Mouse (Mus musculus) CH12.LX (cell line): ENCODE measurements around the gene Mcoln1. TPM values are rescaled to one million over a fixed set of nuclear protein-coding genes. Genes with fewer than 3 reads are reported as not detected.
A peak's percentile ranks its signal among the peaks of the same experiment; 100 is the strongest.

ENCODE experiments used
- DNase-seq: peaks from one replicate; pipeline ENCODE4 v3.0.0-alpha.2; 2013; ENCODE audit errors: extremely low read depth
- H3K27ac ChIP-seq: 2 replicates; pipeline ENCODE4 v1.5.1; 2012; ENCODE audit warnings: low read depth, mild to moderate bottlenecking, control low read depth, moderate library complexity; ENCODE audit not compliant: insufficient read depth
- H3K27me3 ChIP-seq: replicated peaks from 2 replicates; pipeline ENCODE3; 2012; ENCODE audit warnings: inconsistent platforms
- H3K36me3 ChIP-seq, 2 experiments: replicated peaks in 1 of 2; 2 replicates each; pipeline versions ENCODE3 to v1.6.1; 2012; ENCODE audit warnings: inconsistent platforms in 1 of 2, low read length in 1 of 2, mild to moderate bottlenecking in 1 of 2, mixed read lengths in 1 of 2, moderate library complexity in 1 of 2; ENCODE audit not compliant: control insufficient read depth in 1 of 2, insufficient read depth in 1 of 2
- H3K4me1 ChIP-seq, 2 experiments: 2 replicates each; pipeline ENCODE4 v1.6.1; 2012; ENCODE audit warnings: inconsistent platforms in 1 of 2, moderate library complexity in 1 of 2; ENCODE audit not compliant: insufficient read depth in 2 of 2, control insufficient read depth in 1 of 2
- H3K4me2 ChIP-seq: 2 replicates; pipeline ENCODE4 v1.6.1; 2012; ENCODE audit warnings: low read depth, mild to moderate bottlenecking, control low read depth; ENCODE audit not compliant: poor library complexity, insufficient read depth, severe bottlenecking
- H3K4me3 ChIP-seq, 3 experiments: fragments of 150-350 bp in 1 of 3; sonication (generic) in 1 of 3; replicated peaks in 1 of 3; 2 replicates each; pipeline versions ENCODE3 to v1.5.1; 2011 to 2012; ENCODE audit warnings: low read depth in 2 of 3, low read length in 2 of 3, mild to moderate bottlenecking in 2 of 3, moderate library complexity in 2 of 3, control low read depth in 1 of 3, improper control_type of control experiment in 1 of 3, inconsistent platforms in 1 of 3, mixed read lengths in 1 of 3; ENCODE audit not compliant: poor library complexity in 1 of 3
- H3K79me2 ChIP-seq: replicated peaks from 2 replicates; pipeline ENCODE4 v1.6.1; 2012; ENCODE audit warnings: mild to moderate bottlenecking, moderate library complexity; ENCODE audit not compliant: control insufficient read depth, poor library complexity, insufficient read depth, severe bottlenecking; ENCODE audit errors: extremely low read depth
- H3K9ac ChIP-seq: 2 replicates; pipeline ENCODE4 v1.6.1; 2012; ENCODE audit warnings: low read depth, mild to moderate bottlenecking, control low read depth, moderate library complexity; ENCODE audit not compliant: insufficient read depth
- H3K9me3 ChIP-seq: replicated peaks from 2 replicates; pipeline ENCODE3; 2012; ENCODE audit warnings: low read length, inconsistent platforms, mixed read lengths
- CHD1 ChIP-seq: IDR thresholded peaks from 2 replicates; pipeline ENCODE4 v1.6.1; 2012; ENCODE audit warnings: low read depth, low read length, improper control_type of control experiment, inconsistent platforms
- CHD2 ChIP-seq: IDR thresholded peaks from 2 replicates; pipeline ENCODE4 v1.6.1; 2011; ENCODE audit warnings: low read length, improper control_type of control experiment
- CTCF ChIP-seq, 2 experiments: IDR thresholded peaks in 1 of 2; conservative IDR thresholded peaks in 1 of 2; 2 replicates each; pipeline ENCODE4 v1.5.1; 2011 to 2012; ENCODE audit warnings: low read depth in 2 of 2, low read length in 2 of 2, improper control_type of control experiment in 1 of 2, inconsistent platforms in 1 of 2, mild to moderate bottlenecking in 1 of 2, moderate library complexity in 1 of 2
- GABPA ChIP-seq: IDR thresholded peaks from 2 replicates; pipeline ENCODE4 v1.6.1; 2012; ENCODE audit warnings: low read depth, low read length, improper control_type of control experiment, inconsistent platforms; ENCODE audit not compliant: insufficient replicate concordance
- JUN ChIP-seq: IDR thresholded peaks from 2 replicates; pipeline ENCODE4 v1.6.1; 2011; ENCODE audit warnings: low read depth, mild to moderate bottlenecking, low read length, improper control_type of control experiment, moderate library complexity; ENCODE audit not compliant: insufficient read depth
- JUND ChIP-seq: conservative IDR thresholded peaks from 2 replicates; pipeline ENCODE4 v1.6.1; 2011; ENCODE audit warnings: low read depth, low read length, improper control_type of control experiment
- MAX ChIP-seq: IDR thresholded peaks from 2 replicates; pipeline ENCODE4 v1.6.1; 2011; ENCODE audit warnings: low read length, improper control_type of control experiment
- MAZ ChIP-seq: IDR thresholded peaks from 2 replicates; pipeline ENCODE4 v1.6.1; 2012; ENCODE audit warnings: low read depth, mild to moderate bottlenecking, inconsistent platforms, low read length, improper control_type of control experiment, moderate library complexity
- NELFE ChIP-seq: IDR thresholded peaks from 2 replicates; pipeline ENCODE4 v1.6.1; 2011; ENCODE audit warnings: low read depth, low read length, improper control_type of control experiment
- PAX5 ChIP-seq: IDR thresholded peaks from 2 replicates; pipeline ENCODE4 v1.6.1; 2012; ENCODE audit warnings: low read length, inconsistent platforms, mixed read lengths
- POLR2A ChIP-seq: IDR thresholded peaks from 2 replicates; pipeline ENCODE4 v1.6.1; 2011; ENCODE audit warnings: low read depth, mild to moderate bottlenecking, improper control_type of control experiment, low read length
- RAD21 ChIP-seq: IDR thresholded peaks from 2 replicates; pipeline ENCODE4 v1.6.1; 2011; ENCODE audit warnings: low read depth, mild to moderate bottlenecking, low read length, improper control_type of control experiment, moderate library complexity
- SIN3A ChIP-seq: IDR thresholded peaks from 2 replicates; pipeline ENCODE4 v1.6.1; 2012; ENCODE audit warnings: low read length, improper control_type of control experiment, inconsistent platforms
- SMC3 ChIP-seq: IDR thresholded peaks from 2 replicates; pipeline ENCODE4 v1.6.1; 2011; ENCODE audit warnings: low read depth, low read length, improper control_type of control experiment
- TBP ChIP-seq: conservative IDR thresholded peaks from 2 replicates; pipeline ENCODE4 v1.6.1; 2011; ENCODE audit warnings: low read depth, low read length, improper control_type of control experiment
- TCF12 ChIP-seq: IDR thresholded peaks from 2 replicates; pipeline ENCODE4 v1.6.1; 2014; ENCODE audit warnings: low read depth, mild to moderate bottlenecking, inconsistent platforms, low read length, improper control_type of control experiment
- USF1 ChIP-seq: IDR thresholded peaks from 2 replicates; pipeline ENCODE4 v1.6.1; 2014; ENCODE audit warnings: low read depth, mild to moderate bottlenecking, inconsistent platforms, low read length, improper control_type of control experiment
- USF2 ChIP-seq: conservative IDR thresholded peaks from 2 replicates; pipeline ENCODE4 v1.6.1; 2011; ENCODE audit warnings: low read depth, low read length, improper control_type of control experiment
- ZKSCAN1 ChIP-seq: IDR thresholded peaks from 2 replicates; pipeline ENCODE4 v1.6.1; 2012; ENCODE audit warnings: low read depth, inconsistent platforms, low read length, improper control_type of control experiment, borderline replicate concordance
- ZMIZ1 ChIP-seq: IDR thresholded peaks from 2 replicates; pipeline ENCODE4 v1.6.1; 2012; ENCODE audit warnings: low read depth, mild to moderate bottlenecking, inconsistent platforms, low read length, improper control_type of control experiment
- dilution Hi-C: fragments of 300-500 bp; cut with MboI; formaldehyde crosslinking; loops from 2 replicates; pipeline ENCODE4 v1.14.3; 2020; ENCODE audit warnings: low sequenced_read_pairs; ENCODE audit not compliant: extremely low pct_unique_long_range_greater_than_20kb, extremely low pct_ligation_motif_present
- in situ Hi-C: fragments of 300-500 bp; cut with MboI; formaldehyde crosslinking; loops from 3 replicates; pipeline ENCODE4 v1.14.3; 2019; ENCODE audit warnings: low sequenced_read_pairs, low pct_ligation_motif_present, low pct_unique_long_range_greater_than_20kb, mixed read lengths
- polyA plus RNA-seq: library from polyadenylated mRNA; unstranded; fragments of >175 nt; gene quantifications from 2 replicates; pipeline ENCODE4 v1.2.1, GENCODE M21; 2012; ENCODE audit warnings: low read depth; ENCODE audit not compliant: insufficient read length
- total RNA-seq, 2 experiments: library from RNA; depleted of rRNA; stranded (reverse); fragments of 300-350 nt in 1 of 2; fragments of >200 nt in 1 of 2; gene quantifications; 2 replicates each; pipeline ENCODE4 v1.2.3; 2012 to 2014

Mcoln1 gene
- total and polyA plus RNA-seq, 3 experiments: 13.0 to 28.0 (median 20.5) TPM

GRCm38 (mm10) chr8:3450670-3451069, 49.6 kb upstream of the Mcoln1 start:
- in situ Hi-C loops (no loop called here), dilution Hi-C loops (no loop called here)
- peaks cover 0 to 4% of the 10 kb centered on the region in 2 experiments; a peak in 1 of 4 replicates for H3K4me1 ChIP-seq
- H3K27me3 ChIP-seq: no peaks in the 10 kb centered on the region
- H3K79me2 ChIP-seq: no peaks in the 10 kb centered on the region
- no peak overlapping the region for H3K9ac ChIP-seq
- no peaks in the 10 kb centered on the region for H3K36me3 ChIP-seq
- DNase-seq: peak; percentile 59
- no peaks in the 10 kb centered on the region for H3K9me3 ChIP-seq
- no peak overlapping the region for H3K4me2 ChIP-seq
- H3K4me3 ChIP-seq: no peak overlapping the region
- no peak for TF ChIP-seq TCF12
- TF ChIP-seq PAX5: no peak
- peak; percentile 27 for TF ChIP-seq SMC3
- no peak for TF ChIP-seq JUND
- no peak for TF ChIP-seq CHD2
- no peak for TF ChIP-seq CHD1
- TF ChIP-seq USF2: no peak
- TF ChIP-seq RAD21: peak; percentile 54
- TF ChIP-seq CTCF (conservative IDR thresholded peaks at IDR 0.05 in 1 of 2, IDR thresholded peaks at IDR 0.05 in 1 of 2; ENCODE audit: low read depth in 2 of 2, low read length in 2 of 2): peak; percentile 84 to 90
- no peak for TF ChIP-seq SIN3A
- TF ChIP-seq MAZ: no peak
- H3K27ac ChIP-seq: no peak overlapping the region

GRCm38 (mm10) chr8:3451992-3452391, 48.3 kb upstream of the Mcoln1 start:
- no peak overlapping the region for H3K4me3 ChIP-seq
- no peak overlapping the region for H3K27ac ChIP-seq
- H3K4me2 ChIP-seq: no peak overlapping the region
- in situ Hi-C loops (no loop called here), dilution Hi-C loops (no loop called here)
- no peak for TF ChIP-seq MAZ
- TF ChIP-seq CHD2: no peak
- TF ChIP-seq MAX: no peak
- TF ChIP-seq POLR2A: no peak
- no peak for TF ChIP-seq ZKSCAN1
- TF ChIP-seq ZMIZ1: no peak
- no peak for TF ChIP-seq JUN
- TF ChIP-seq NELFE: no peak
- no peak for TF ChIP-seq GABPA
- TF ChIP-seq CHD1: no peak
- no peak for TF ChIP-seq TBP
- TF ChIP-seq USF1: no peak
- H3K36me3 ChIP-seq: peaks cover 0 to 8% of the 10 kb centered on the region in 2 experiments
- no peaks in the 10 kb centered on the region for H3K79me2 ChIP-seq
- no peak for DNase-seq
- H3K27me3 ChIP-seq: no peaks in the 10 kb centered on the region
- no peaks in the 10 kb centered on the region for H3K9me3 ChIP-seq
- H3K4me1 ChIP-seq: peaks cover 0 to 4% of the 10 kb centered on the region in 2 experiments; a peak in 1 of 4 replicates
- H3K9ac ChIP-seq: no peak overlapping the region
